Mouse (Mus musculus): ENCODE results near the gene Cstad. TPM values are rescaled to one million over a fixed set of nuclear protein-coding genes. Genes with fewer than 3 reads are reported as not detected.

The Cstad gene
- polyA plus RNA-seq, 2 experiments, result 0.04 to 0.17 TPM

DNA sequence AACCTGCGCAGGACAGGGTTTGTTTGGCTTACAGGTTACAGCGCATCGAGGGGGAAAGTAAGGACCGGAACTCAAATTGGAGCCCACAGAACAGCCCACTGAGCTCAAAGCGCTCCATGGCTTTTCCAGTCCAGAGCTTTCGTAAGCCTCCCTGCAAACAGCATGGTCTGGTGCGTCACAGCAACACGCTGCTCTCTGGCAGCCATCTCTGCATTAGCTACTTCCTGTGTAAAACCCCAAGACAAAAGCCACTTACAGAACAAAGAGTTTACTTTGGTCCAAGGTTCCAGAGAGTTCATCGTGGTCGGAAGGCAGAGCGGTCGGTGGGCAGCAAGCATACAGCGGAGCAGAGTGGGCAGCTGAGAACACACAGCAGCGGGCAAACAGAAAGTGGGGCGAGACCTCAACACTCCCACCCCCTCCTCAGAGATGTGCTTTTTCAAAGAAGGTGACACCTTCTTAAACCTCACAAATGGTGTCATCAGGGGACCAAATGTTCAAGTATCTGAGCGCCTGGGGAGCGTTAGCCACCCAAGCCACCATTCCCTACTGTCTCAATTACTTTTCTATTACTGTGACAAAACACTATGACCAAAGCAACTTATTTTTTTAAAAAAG, 31.3 kb downstream of the Cstad start:
- 55% methylated on average over 17 of the region's 17 CpGs for WGBS (ENCODE audit: insufficient replicate concordance)

DNA sequence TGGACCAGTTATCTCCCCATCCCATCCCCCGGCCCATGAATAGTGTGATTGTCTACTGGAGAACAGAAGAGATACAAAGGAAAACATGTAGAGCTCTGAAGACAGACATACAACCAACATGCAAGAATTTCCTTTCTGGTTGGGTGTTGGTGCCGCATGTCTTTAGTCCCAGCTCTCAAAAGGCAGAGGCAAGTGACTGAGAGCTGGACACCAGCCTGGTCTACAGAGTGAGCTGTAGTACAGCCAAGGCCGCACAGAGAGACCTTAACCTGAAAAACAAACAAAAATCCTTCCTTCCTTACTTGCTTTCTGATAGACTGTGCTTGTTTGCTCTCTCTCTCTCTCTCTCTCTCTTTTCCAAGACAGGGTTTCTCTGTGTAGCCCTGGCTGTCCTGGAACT, 32.5 kb downstream of the Cstad start:
- 73% methylated on average over 3 of the region's 3 CpGs for WGBS (ENCODE audit: insufficient replicate concordance)
- Histone ChIP-seq H3K9ac (replicated peaks) (no peak overlapping the region), H3K4me1 (replicated peaks; ENCODE audit: control insufficient read depth in 2 of 2, insufficient read depth in 2 of 2, low read length in 1 of 2) (0 out of 4 replicates have a peak, but pooled peaks cover 0 to 2% of the 10 kb centered on the region in 2 experiments), H3K4me2 (ENCODE audit: low read depth) (no peak overlapping the region), H3K36me3 (replicated peaks; ENCODE audit: control insufficient read depth, insufficient read depth, low read depth) (no peaks in the 10 kb centered on the region), H3K27ac (no peak overlapping the region), H3K9me3 (ENCODE audit: control insufficient read depth, low read length) (no peaks in the 10 kb centered on the region), H3K27me3 (ENCODE audit: control insufficient read depth, insufficient read depth, low read length) (no peaks in the 10 kb centered on the region), H3K4me3 (ENCODE audit: insufficient read depth in 1 of 2, low read depth in 2 of 2, low read length in 2 of 2) (no peak overlapping the region)
- TF ChIP-seq CTCF (IDR thresholded peaks at IDR 0.05; ENCODE audit: low read depth), result no peak
- TF ChIP-seq EP300 (IDR thresholded peaks at IDR 0.05; ENCODE audit: low read depth), result no peak
- DNase-seq (ENCODE audit: low read depth in 3 of 3, low spot score in 3 of 3), result no peak
- no peak for ATAC-seq (ENCODE audit: insufficient read depth)

More for the DNA sequence above, 31.3 kb downstream of the Cstad start:
- Histone ChIP-seq H3K4me3 (ENCODE audit: insufficient read depth in 1 of 2, low read depth in 2 of 2, low read length in 2 of 2) (no peak overlapping the region), H3K27me3 (ENCODE audit: control insufficient read depth, insufficient read depth, low read length) (no peaks in the 10 kb centered on the region), H3K9ac (replicated peaks) (no peak overlapping the region), H3K27ac (no peak overlapping the region), H3K9me3 (ENCODE audit: control insufficient read depth, low read length) (no peaks in the 10 kb centered on the region), H3K4me1 (replicated peaks; ENCODE audit: control insufficient read depth in 2 of 2, insufficient read depth in 2 of 2, low read length in 1 of 2) (0 out of 4 replicates have a peak, but pooled peaks cover 0 to 2% of the 10 kb centered on the region in 2 experiments), H3K4me2 (ENCODE audit: low read depth) (no peak overlapping the region), H3K36me3 (replicated peaks; ENCODE audit: control insufficient read depth, insufficient read depth, low read depth) (no peaks in the 10 kb centered on the region)
- no peak for TF ChIP-seq CTCF (IDR thresholded peaks at IDR 0.05; ENCODE audit: low read depth)
- TF ChIP-seq EP300 (IDR thresholded peaks at IDR 0.05; ENCODE audit: low read depth), result no peak
- DNase-seq (ENCODE audit: low read depth in 3 of 3, low spot score in 3 of 3) (no peak), ATAC-seq (ENCODE audit: insufficient read depth) (no peak)

DNA sequence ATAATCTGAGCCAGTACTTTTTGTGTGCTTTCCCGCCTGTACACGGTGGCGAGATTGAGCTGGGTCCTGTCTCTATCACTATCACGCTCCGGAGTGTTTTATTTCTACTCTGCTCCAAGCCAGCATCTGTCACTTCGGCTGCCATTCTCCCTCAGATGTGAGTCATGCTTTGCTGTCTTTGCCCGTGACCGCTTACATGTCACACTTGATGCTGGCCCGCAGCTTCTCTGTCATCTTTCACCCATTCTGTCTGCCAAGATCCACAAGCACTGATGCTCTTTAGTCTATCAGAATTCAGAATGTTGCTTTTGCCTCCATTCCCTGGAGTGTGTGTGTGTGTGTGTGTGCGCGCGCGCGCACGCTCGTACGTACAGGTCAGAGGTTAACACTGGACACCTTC, 33.5 kb downstream of the Cstad start:
- DNase-seq (ENCODE audit: low read depth in 3 of 3, low spot score in 3 of 3) (no peak), ATAC-seq (ENCODE audit: insufficient read depth) (no peak)
- Histone ChIP-seq H3K4me1 (replicated peaks; ENCODE audit: control insufficient read depth in 2 of 2, insufficient read depth in 2 of 2, low read length in 1 of 2) (0 out of 4 replicates have a peak, but pooled peaks cover 0 to 2% of the 10 kb centered on the region in 2 experiments), H3K27ac (no peak overlapping the region), H3K9me3 (ENCODE audit: control insufficient read depth, low read length) (no peaks in the 10 kb centered on the region), H3K4me2 (ENCODE audit: low read depth) (no peak overlapping the region), H3K9ac (replicated peaks) (no peak overlapping the region), H3K36me3 (replicated peaks; ENCODE audit: control insufficient read depth, insufficient read depth, low read depth) (no peaks in the 10 kb centered on the region), H3K4me3 (ENCODE audit: insufficient read depth in 1 of 2, low read depth in 2 of 2, low read length in 2 of 2) (no peak overlapping the region), H3K27me3 (ENCODE audit: control insufficient read depth, insufficient read depth, low read length) (no peaks in the 10 kb centered on the region)
- TF ChIP-seq CTCF (IDR thresholded peaks at IDR 0.05; ENCODE audit: low read depth), result no peak
- no peak for TF ChIP-seq EP300 (IDR thresholded peaks at IDR 0.05; ENCODE audit: low read depth)
- 87% methylated on average over 17 of the region's 17 CpGs for WGBS (ENCODE audit: insufficient replicate concordance)

DNA sequence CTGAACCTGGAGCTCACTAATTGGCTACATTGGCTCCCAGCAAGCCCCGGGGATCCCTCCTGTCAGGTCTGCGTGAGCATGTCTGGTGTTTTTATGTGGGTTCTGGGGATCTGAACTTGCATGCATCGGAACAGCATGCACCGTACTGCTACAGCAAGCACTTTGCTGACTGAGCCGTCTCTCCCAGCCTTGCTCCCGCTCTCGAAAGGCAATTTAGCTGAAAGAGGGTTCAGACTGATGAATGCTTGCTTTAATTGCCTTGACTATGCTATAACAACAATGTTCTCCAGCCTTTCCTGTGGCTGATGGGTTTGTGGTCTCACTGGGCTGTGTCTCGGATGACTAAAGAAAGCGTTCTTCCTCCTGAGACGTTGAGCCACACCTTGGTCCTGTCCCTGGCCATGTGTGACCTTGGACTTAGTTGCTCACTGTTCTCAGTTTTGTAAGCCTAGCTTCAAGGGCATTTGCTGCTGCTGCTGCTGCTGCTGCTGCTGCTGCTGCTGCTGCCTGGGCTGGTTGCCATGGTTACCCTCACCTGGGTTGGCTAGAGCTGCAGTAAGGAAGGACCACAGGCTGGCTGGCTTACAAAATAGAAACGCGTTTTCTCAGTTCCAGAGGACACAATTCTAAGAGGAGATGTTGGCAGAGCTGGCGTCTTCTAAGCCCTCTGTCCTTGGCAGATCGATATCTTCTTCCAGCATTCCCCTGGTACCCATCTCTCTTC, 34.4 kb downstream of the Cstad start:
- no peak overlapping the region for H3K9ac ChIP-seq (replicated peaks)
- DNase-seq (ENCODE audit: low read depth in 3 of 3, low spot score in 3 of 3), result no peak

DNA sequence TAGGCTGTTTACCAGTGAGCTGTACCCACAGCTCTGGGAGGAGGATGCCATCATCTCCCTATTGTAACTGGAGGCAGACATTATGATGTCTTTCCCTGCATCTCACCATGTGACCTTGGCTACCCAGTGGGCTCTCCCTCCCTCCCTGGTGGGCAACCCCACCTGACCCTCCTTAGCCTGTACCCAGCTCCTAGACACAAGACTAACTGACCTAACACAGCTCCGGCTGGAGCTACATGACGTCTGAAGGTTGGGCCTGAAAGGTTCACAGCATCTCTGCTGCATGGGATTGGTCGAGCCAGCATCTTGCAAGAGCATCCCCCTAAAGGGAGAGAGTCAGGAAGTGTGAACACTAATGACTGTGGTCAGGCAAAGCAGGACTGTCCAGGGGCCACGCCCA, 35.0 kb downstream of the Cstad start:
- H3K27ac ChIP-seq, result no peak overlapping the region
- no peaks in the 10 kb centered on the region for H3K9me3 ChIP-seq (ENCODE audit: control insufficient read depth, low read length)
- no peaks in the 10 kb centered on the region for H3K27me3 ChIP-seq (ENCODE audit: control insufficient read depth, insufficient read depth, low read length)
- H3K9ac ChIP-seq (replicated peaks), result no peak overlapping the region
- no peak overlapping the region for H3K4me2 ChIP-seq (ENCODE audit: low read depth)
- DNase-seq (ENCODE audit: low read depth in 3 of 3, low spot score in 3 of 3) (no peak), ATAC-seq (ENCODE audit: insufficient read depth) (no peak)
- no peaks in the 10 kb centered on the region for H3K36me3 ChIP-seq (replicated peaks; ENCODE audit: control insufficient read depth, insufficient read depth, low read depth)
- 60% methylated on average over 4 of the region's 4 CpGs for WGBS (ENCODE audit: insufficient replicate concordance)
- no peak for TF ChIP-seq EP300 (IDR thresholded peaks at IDR 0.05; ENCODE audit: low read depth)
- no peak for TF ChIP-seq CTCF (IDR thresholded peaks at IDR 0.05; ENCODE audit: low read depth)
- H3K4me3 ChIP-seq (ENCODE audit: insufficient read depth in 1 of 2, low read depth in 2 of 2, low read length in 2 of 2), result no peak overlapping the region
- 0 out of 4 replicates have a peak, but pooled peaks cover 0 to 2% of the 10 kb centered on the region in 2 experiments for H3K4me1 ChIP-seq (replicated peaks; ENCODE audit: control insufficient read depth in 2 of 2, insufficient read depth in 2 of 2, low read length in 1 of 2)

More for the DNA sequence above, 34.4 kb downstream of the Cstad start:
- Histone ChIP-seq H3K9me3 (ENCODE audit: control insufficient read depth, low read length) (no peaks in the 10 kb centered on the region), H3K27ac (no peak overlapping the region), H3K4me1 (replicated peaks; ENCODE audit: control insufficient read depth in 2 of 2, insufficient read depth in 2 of 2, low read length in 1 of 2) (0 out of 4 replicates have a peak, but pooled peaks cover 0 to 2% of the 10 kb centered on the region in 2 experiments), H3K4me2 (ENCODE audit: low read depth) (no peak overlapping the region), H3K4me3 (ENCODE audit: insufficient read depth in 1 of 2, low read depth in 2 of 2, low read length in 2 of 2) (no peak overlapping the region), H3K36me3 (replicated peaks; ENCODE audit: control insufficient read depth, insufficient read depth, low read depth) (no peaks in the 10 kb centered on the region), H3K27me3 (ENCODE audit: control insufficient read depth, insufficient read depth, low read length) (no peaks in the 10 kb centered on the region)
- ATAC-seq (ENCODE audit: insufficient read depth), result no peak
- TF ChIP-seq CTCF (IDR thresholded peaks at IDR 0.05; ENCODE audit: low read depth), result no peak
- TF ChIP-seq EP300 (IDR thresholded peaks at IDR 0.05; ENCODE audit: low read depth), result no peak
- WGBS (ENCODE audit: insufficient replicate concordance), result 55% methylated on average over 14 of the region's 14 CpGs

All from liver, embryonic 14.5 days (tissue).